Mouse (Mus musculus) kidney, adult 2 months (tissue): ENCODE measurements around the gene Gm35315.
"Not testable (repeated sequence)": the region's sequence is repeated elsewhere in the genome, so short reads cannot be mapped to it uniquely, and the experiment has no call there.

ENCODE experiments used
- CTCF ChIP-seq: fragments of 200-500 bp; conservative IDR thresholded peaks from 2 replicates; pipeline ENCODE4 v1.5.1; 2011; ENCODE audit warnings: low read depth, mild to moderate bottlenecking, control low read depth, low read length, moderate library complexity, mixed read lengths; ENCODE audit not compliant: insufficient read depth, insufficient read length
- POLR2A ChIP-seq: fragments of 200-500 bp; IDR thresholded peaks from one replicate; pipeline ENCODE4 v1.6.1; 2011; ENCODE audit warnings: low read depth, low read length, control low read depth

DNA sequence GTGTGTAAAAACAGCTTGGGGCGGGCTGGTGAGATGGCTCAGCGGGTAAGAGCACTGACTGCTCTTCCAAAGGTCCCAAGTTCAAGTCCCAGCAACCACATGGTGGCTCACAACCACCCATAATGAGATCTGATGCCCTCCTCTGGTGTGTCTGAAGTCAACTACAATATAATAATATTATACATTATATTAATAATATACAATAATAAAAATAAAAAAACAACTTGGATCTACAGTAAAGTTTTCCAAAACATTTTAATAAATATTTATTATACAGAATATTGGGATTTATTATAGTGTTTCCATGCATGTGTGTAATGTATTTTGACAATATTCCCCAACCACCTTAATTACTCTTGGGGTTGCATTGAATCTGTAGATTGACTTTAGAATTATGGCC, 21.8 kb downstream of the Gm35315 start, which contains the start of gene Gm17655:
- not testable (repeated sequence) for TF ChIP-seq CTCF, POLR2A
